14 mouse cellular contexts compared by ENCODE assay signal in genomic region chr2:91942356-91942755, GRCm38 (mm10). TPM values are rescaled to one million over a fixed set of nuclear protein-coding genes. Genes with fewer than 3 reads are reported as not detected.
DNase-seq lines count a peak whose midpoint lies in the region; ATAC-seq and TF ChIP-seq lines count a peak whose summit lies in the region.
"Had no signal": no experiment of that assay in that cellular context is flagged by ENCODE, and none has a peak within 500 bp of the region (broad histone marks: within the 10 kb centered on the region; RNA-seq: fewer than 3 reads in every experiment).

No protein-coding gene starts in this region.

- no peaks in the 10 kb centered on the region for H3K9me3 ChIP-seq in hindbrain, postnatal 0 days (ENCODE audit: low read length)
- no peaks in the 10 kb centered on the region for H3K9me3 ChIP-seq in hindbrain, embryonic 11.5 days (ENCODE audit: control insufficient read depth, low read length)
- H3K9me3 ChIP-seq: hindbrain, embryonic 13.5 days; limb, embryonic 12.5 days had no signal

- no peak for ATAC-seq in hindbrain, postnatal 0 days
- no peak for ATAC-seq in hindbrain, embryonic 11.5 days (ENCODE audit: low FRiP score)

- H3K27me3 ChIP-seq in hindbrain, postnatal 0 days (ENCODE audit: insufficient read depth, low read length): no peaks in the 10 kb centered on the region
- no peaks in the 10 kb centered on the region for H3K27me3 ChIP-seq in hindbrain, embryonic 11.5 days (ENCODE audit: control insufficient read depth, insufficient read depth, low read length)
- no peaks in the 10 kb centered on the region for H3K27me3 ChIP-seq in spleen, adult 2 months (ENCODE audit: control insufficient read depth, insufficient read depth, low read length)
- no peaks in the 10 kb centered on the region for H3K27me3 ChIP-seq in small intestine, adult 2 months (ENCODE audit: control insufficient read depth, insufficient read depth, low read length)
- H3K27me3 ChIP-seq: limb, embryonic 12.5 days had no signal

- peaks cover 14% of the 10 kb centered on the region for H3K4me1 ChIP-seq in hindbrain, postnatal 0 days (ENCODE audit: insufficient read depth, low read length)
- H3K4me1 ChIP-seq in hindbrain, embryonic 11.5 days (replicated peaks; ENCODE audit: control insufficient read depth, insufficient read depth, low read length): no peaks in the 10 kb centered on the region; the same call in 1 of the 2 replicates
- peaks cover 19% of the 10 kb centered on the region for H3K4me1 ChIP-seq in spleen, adult 2 months (ENCODE audit: control insufficient read depth, insufficient read depth, insufficient read length)
- H3K4me1 ChIP-seq in bone marrow macrophage, adult 2 months (ENCODE audit: control insufficient read depth, insufficient read depth, low read length): peaks cover 19% of the 10 kb centered on the region
- H3K4me1 ChIP-seq in small intestine, adult 2 months (ENCODE audit: control insufficient read depth, insufficient read depth, insufficient read length, low read length): peaks cover 13% of the 10 kb centered on the region

- no peak overlapping the region for H3K27ac ChIP-seq in hindbrain, postnatal 0 days
- no peak overlapping the region for H3K27ac ChIP-seq in hindbrain, embryonic 11.5 days (ENCODE audit: low read depth, low read length)
- no peak overlapping the region for H3K27ac ChIP-seq in spleen, adult 2 months (ENCODE audit: insufficient read depth, low read length)
- H3K27ac ChIP-seq in bone marrow macrophage, adult 2 months (ENCODE audit: insufficient read depth, low read depth, low read length): no peak overlapping the region
- no peak overlapping the region for H3K27ac ChIP-seq in small intestine, adult 2 months (ENCODE audit: insufficient read depth, low read depth, low read length)
- H3K27ac ChIP-seq: hindbrain, embryonic 13.5 days; limb, embryonic 12.5 days; macrophage had no signal

- TF ChIP-seq POLR2A in spleen, adult 2 months (IDR thresholded peaks at IDR 0.05; ENCODE audit: low read depth, low read length): no peak
- TF ChIP-seq POLR2A in bone marrow macrophage, adult 2 months (IDR thresholded peaks at IDR 0.05; ENCODE audit: borderline replicate concordance, low read depth, low read length): no peak
- TF ChIP-seq POLR2A in small intestine, adult 2 months (IDR thresholded peaks at IDR 0.05; ENCODE audit: low read depth, low read length): no peak

- WGBS in hindbrain, postnatal 0 days: 79% methylated on average over 6 of the region's 6 CpGs
- WGBS in hindbrain, embryonic 11.5 days: 69% methylated on average over 6 of the region's 6 CpGs
- 94% methylated on average over 6 of the region's 6 CpGs for WGBS in spleen, adult 2 months
- WGBS in small intestine, adult 2 months: 75% methylated on average over 6 of the region's 6 CpGs

- H3K4me2 ChIP-seq in hindbrain, postnatal 0 days (ENCODE audit: low read depth, low read length): no peak overlapping the region
- no peak overlapping the region for H3K4me2 ChIP-seq in hindbrain, embryonic 11.5 days (replicated peaks; ENCODE audit: low read depth, low read length)
- H3K4me2 ChIP-seq: hindbrain, embryonic 13.5 days; limb, embryonic 12.5 days had no signal

- no peak overlapping the region for H3K4me3 ChIP-seq in hindbrain, postnatal 0 days (ENCODE audit: low read length)
- no peak overlapping the region for H3K4me3 ChIP-seq in hindbrain, embryonic 11.5 days (ENCODE audit: low read depth, low read length)
- no peak overlapping the region for H3K4me3 ChIP-seq in spleen, adult 2 months (ENCODE audit: extremely low read depth, insufficient read depth, insufficient read length)
- H3K4me3 ChIP-seq in bone marrow macrophage, adult 2 months (ENCODE audit: insufficient read depth, low read length): no peak overlapping the region
- H3K4me3 ChIP-seq in small intestine, adult 2 months (ENCODE audit: low read depth, low read length): no peak overlapping the region
- H3K4me3 ChIP-seq: hindbrain, embryonic 13.5 days; limb, embryonic 12.5 days had no signal

- H3K36me3 ChIP-seq in hindbrain, postnatal 0 days (ENCODE audit: insufficient read depth, low read length): peaks cover 32% of the 10 kb centered on the region
- H3K36me3 ChIP-seq in hindbrain, embryonic 11.5 days (ENCODE audit: control insufficient read depth, insufficient read depth, low read length): 0 out of 2 replicates have a peak, but pooled peaks cover 2% of the 10 kb centered on the region
- peaks cover 51% of the 10 kb centered on the region for H3K36me3 ChIP-seq in spleen, adult 2 months (ENCODE audit: control insufficient read depth, insufficient read depth, low read length)
- H3K36me3 ChIP-seq in small intestine, adult 2 months (ENCODE audit: control insufficient read depth, insufficient read depth, low read length): peaks cover 55% of the 10 kb centered on the region

- no peak for DNase-seq in hindbrain, postnatal 0 days (ENCODE audit: low spot score)
- no peak for DNase-seq in hindbrain, embryonic 11.5 days (ENCODE audit: low spot score)
- DNase-seq in spleen, adult 2 months (ENCODE audit: low read depth in 1 of 2, low spot score in 2 of 2): no peak
- DNase-seq in spleen, postnatal 10 days (ENCODE audit: low spot score in 2 of 2): no peak
- no peak for DNase-seq in layer of hippocampus, adult 8-10 months (ENCODE audit: low spot score in 2 of 2)
- no peak for DNase-seq in spleen, postnatal 14 days (ENCODE audit: low spot score in 2 of 2)
- DNase-seq: adrenal gland, postnatal 25 days; gastrocnemius, postnatal 10 days had no signal

- no peak overlapping the region for H3K9ac ChIP-seq in hindbrain, postnatal 0 days (replicated peaks; ENCODE audit: low read length)
- H3K9ac ChIP-seq in hindbrain, embryonic 11.5 days (ENCODE audit: low read depth, low read length): no peak overlapping the region
- H3K9ac ChIP-seq: hindbrain, embryonic 13.5 days; limb, embryonic 12.5 days had no signal

- peak; percentile 47 for TF ChIP-seq CTCF in hindbrain, postnatal 0 days (IDR thresholded peaks at IDR 0.05; ENCODE audit: low read depth)
- peak; percentile 23; the same call in 1 of the 2 replicates for TF ChIP-seq CTCF in spleen, adult 2 months (IDR thresholded peaks at IDR 0.05; ENCODE audit: extremely low read depth, insufficient read depth, insufficient read length, insufficient replicate concordance)
- peak; percentile 17; the same call in 1 of the 2 replicates for TF ChIP-seq CTCF in bone marrow macrophage, adult 2 months (IDR thresholded peaks at IDR 0.05; ENCODE audit: low read depth, low read length)
- TF ChIP-seq CTCF in small intestine, adult 2 months (IDR thresholded peaks at IDR 0.05; ENCODE audit: extremely low read depth, insufficient read length, insufficient replicate concordance, low read depth, low read length): peak; percentile 42; the same call in 1 of the 2 replicates

RNA-seq across cellular contexts. Expression of gene Gm9821, which starts 3.1 kb away (rescaled TPM):
- total RNA-seq in hindbrain, postnatal 0 days (2014; rRNA removed): not detected in 2 replicates
- polyA plus RNA-seq in hindbrain, postnatal 0 days (2015; fragmentation: Nextera tagmentation; extraction: Ambion mirVana): 0.08 TPM in 1 of 2 replicates, not detected in the other
- 0.27 and 0.37 TPM in 2 replicates for polyA plus RNA-seq in hindbrain, embryonic 11.5 days (2014; fragmentation: Nextera tagmentation; extraction: Ambion mirVana)
- polyA plus RNA-seq in spleen, adult 2 months (2012; rRNA removed): not detected in 2 replicates
- polyA plus RNA-seq in bone marrow macrophage, adult 2 months (2012; ENCODE audit: insufficient read depth, insufficient read length, missing spikeins): not detected in 2 replicates
- not detected in 2 replicates for polyA plus RNA-seq in small intestine, adult 2 months (2012; rRNA removed)
- not detected for total RNA-seq in layer of hippocampus, adult 8-10 months (2022)
- total RNA-seq: adrenal gland, postnatal 25 days; gastrocnemius, postnatal 10 days had no signal
- polyA plus RNA-seq: large intestine, adult 2 months had no signal

RNA-seq across cellular contexts. Expression of gene Mdk, which starts 10.3 kb away (rescaled TPM):
- 54.9 and 78.4 TPM in 2 replicates for total RNA-seq in hindbrain, postnatal 0 days (2014; rRNA removed)
- polyA plus RNA-seq in hindbrain, postnatal 0 days (2015; fragmentation: Nextera tagmentation; extraction: Ambion mirVana): 167 and 171 TPM in 2 replicates
- polyA plus RNA-seq in hindbrain, embryonic 11.5 days (2014; fragmentation: Nextera tagmentation; extraction: Ambion mirVana): 960 and 984 TPM in 2 replicates
- polyA plus RNA-seq in spleen, adult 2 months (2012; rRNA removed): 2.7 and 3.1 TPM in 2 replicates
- polyA plus RNA-seq in bone marrow macrophage, adult 2 months (2012; ENCODE audit: insufficient read depth, insufficient read length, missing spikeins): 1.0 and 3.4 TPM in 2 replicates
- 2.4 and 5.9 TPM in 2 replicates for polyA plus RNA-seq in small intestine, adult 2 months (2012; rRNA removed)
- total RNA-seq in layer of hippocampus, adult 8-10 months (2022): 10 to 100 TPM; 21.4 to 27.8 (median 24.1) TPM

RNA-seq across cellular contexts. Expression of gene Chrm4, which starts 15.3 kb away (rescaled TPM):
- total RNA-seq in hindbrain, postnatal 0 days (2014; rRNA removed): 3.3 and 4.4 TPM in 2 replicates
- polyA plus RNA-seq in hindbrain, postnatal 0 days (2015; fragmentation: Nextera tagmentation; extraction: Ambion mirVana): 0.75 and 0.93 TPM in 2 replicates
- 0.20 and 0.42 TPM in 2 replicates for polyA plus RNA-seq in hindbrain, embryonic 11.5 days (2014; fragmentation: Nextera tagmentation; extraction: Ambion mirVana)
- polyA plus RNA-seq in spleen, adult 2 months (2012; rRNA removed): 0.39 and 0.45 TPM in 2 replicates
- polyA plus RNA-seq in bone marrow macrophage, adult 2 months (2012; ENCODE audit: insufficient read depth, insufficient read length, missing spikeins): not detected in 2 replicates
- 2.2 and 2.9 TPM in 2 replicates for polyA plus RNA-seq in small intestine, adult 2 months (2012; rRNA removed)
- total RNA-seq in layer of hippocampus, adult 8-10 months (2022): 10 to 100 TPM; 27.0 to 29.9 (median 29.1) TPM
- polyA plus RNA-seq: macrophage had no signal

RNA-seq across cellular contexts. Expression of gene Dgkz, which starts 33.3 kb away (rescaled TPM):
- total RNA-seq in hindbrain, postnatal 0 days (2014; rRNA removed): 150 and 163 TPM in 2 replicates
- polyA plus RNA-seq in hindbrain, postnatal 0 days (2015; fragmentation: Nextera tagmentation; extraction: Ambion mirVana): 40.7 and 41.2 TPM in 2 replicates
- 24.1 and 28.9 TPM in 2 replicates for polyA plus RNA-seq in hindbrain, embryonic 11.5 days (2014; fragmentation: Nextera tagmentation; extraction: Ambion mirVana)
- 279 and 335 TPM in 2 replicates for polyA plus RNA-seq in spleen, adult 2 months (2012; rRNA removed)
- polyA plus RNA-seq in bone marrow macrophage, adult 2 months (2012; ENCODE audit: insufficient read depth, insufficient read length, missing spikeins): 129 and 144 TPM in 2 replicates
- polyA plus RNA-seq in small intestine, adult 2 months (2012; rRNA removed): 165 and 295 TPM in 2 replicates
- total RNA-seq in layer of hippocampus, adult 8-10 months (2022): 100 to 1,000 TPM; 463 to 479 (median 474) TPM

Comparison
In these comparisons a context has a peak if more than half of its experiments do, and no peak if none do; other contexts are left out.
1. RNA of gene Mdk, which starts 10.3 kb away (polyA plus RNA-seq): 960 to 984 TPM in hindbrain, embryonic 11.5 days and 167 to 171 TPM in hindbrain, postnatal 0 days; 2.4 to 5.9 TPM in small intestine, adult 2 months, 1.0 to 3.4 TPM in bone marrow macrophage, adult 2 months and 2.7 to 3.1 TPM in spleen, adult 2 months; every median in the first group is over 10 times any median in the second.
2. Peak in every context shown above with its lines, with median percentiles within 50 percentile points of each other: CTCF ChIP-seq.